Mouse (Mus musculus): ENCODE results near the gene AU018091.

DNA sequence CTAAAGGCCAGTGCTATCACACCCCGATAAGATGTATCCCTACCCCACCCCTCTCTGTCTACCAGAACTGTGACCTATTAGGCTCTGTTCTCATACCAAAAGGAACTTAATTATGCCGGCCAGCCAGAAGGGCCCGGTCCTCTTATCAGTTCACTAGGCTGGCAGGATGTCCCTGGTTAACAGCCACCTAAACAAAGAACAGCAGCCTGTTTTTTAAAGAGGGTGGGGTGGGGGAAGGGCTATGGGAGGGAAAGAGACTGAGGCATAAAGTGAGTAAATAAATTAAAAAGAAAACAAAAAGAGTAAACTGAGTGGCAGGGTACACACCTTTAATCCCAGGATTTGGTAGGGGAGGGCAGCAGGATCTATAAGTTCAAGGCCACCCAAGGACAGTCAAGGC lies 34.9 kb upstream of the AU018091 start:
- TF ChIP-seq CTCF (IDR thresholded peaks at IDR 0.05; ENCODE audit: low read depth), result no peak
- no peak for TF ChIP-seq EP300 (IDR thresholded peaks at IDR 0.05; ENCODE audit: low read depth)
